Mouse (Mus musculus) erythroblast, adult 5-6 weeks (primary cell): ENCODE results near the gene Gnaq. TPM values are rescaled to one million over a fixed set of nuclear protein-coding genes. Genes with fewer than 3 reads are reported as not detected.

Experiments
- ATAC-seq: replicated peaks from 2 replicates; pipeline ENCODE4 v1.8.0; 2016; ENCODE audit warnings: moderate number of reproducible peaks, mild to moderate bottlenecking, moderate TSS enrichment, inconsistent platforms; ENCODE audit not compliant: poor library complexity, low FRiP score, severe bottlenecking
- total RNA-seq, 2 experiments: library from RNA; stranded (forward) in 1 of 2; stranded (reverse) in 1 of 2; fragments of 150-400 nt in 1 of 2; fragments of 200-764, 138-1000 nt in 1 of 2; gene quantifications; 2 replicates each; pipeline versions ENCODE4 v1.2.3 to v1.2.4; 2015 to 2017; ENCODE audit warnings: low replicate concordance in 2 of 2

Gene Gnaq
- total RNA-seq, 2 experiments from 2014 or later: 7.7 to 12.9 TPM

DNA sequence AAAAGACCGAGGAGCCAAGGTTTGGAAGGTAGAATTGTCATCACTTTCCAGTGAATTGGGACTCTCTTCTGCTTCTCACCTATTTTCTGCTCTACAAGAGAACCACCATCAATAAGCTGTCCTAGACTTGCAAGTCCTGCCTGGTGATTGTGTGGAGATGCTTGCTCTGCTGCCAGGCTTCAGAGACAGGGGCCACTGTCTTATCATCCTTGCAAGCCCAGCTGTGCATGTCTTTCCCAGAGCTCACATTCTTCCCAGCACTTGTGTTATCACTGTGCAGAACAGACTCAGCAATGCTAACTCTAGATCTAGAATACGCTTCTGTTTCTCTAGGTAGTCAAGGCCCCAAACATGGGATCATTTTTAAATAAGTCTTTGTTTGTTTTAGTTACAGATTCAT, 116.4 kb downstream of the Gnaq start:
- ATAC-seq: no peak

GRCm38 (mm10) chr19:16250921-16251320, 118.3 kb downstream of the Gnaq start:
- no peak for ATAC-seq

GRCm38 (mm10) chr19:16251819-16252218, 119.2 kb downstream of the Gnaq start:
- no peak for ATAC-seq

- no peak for ATAC-seq
Observed at GRCm38 (mm10) chr19:16252696-16253095, 120.1 kb downstream of the Gnaq start.

DNA sequence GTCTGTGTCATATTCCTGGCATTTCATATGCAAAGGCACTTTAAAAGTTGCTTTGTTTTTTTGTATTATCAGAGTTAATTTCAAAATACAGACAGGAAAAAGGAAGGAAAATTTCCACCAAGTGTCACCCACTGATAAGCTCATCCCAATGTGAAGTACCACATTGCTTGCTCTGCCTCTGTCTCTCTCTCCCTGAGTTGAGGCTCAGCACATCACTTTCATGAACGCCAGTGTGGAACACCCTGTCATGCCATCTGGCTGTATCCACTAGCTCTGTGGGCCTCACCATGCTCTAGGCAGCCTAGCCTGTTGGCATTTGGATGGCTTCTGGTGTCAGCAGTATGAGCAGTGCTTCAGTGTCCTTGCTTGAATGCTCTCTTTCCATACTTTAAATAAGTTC, 122.2 kb downstream of the Gnaq start:
- no peak for ATAC-seq

DNA sequence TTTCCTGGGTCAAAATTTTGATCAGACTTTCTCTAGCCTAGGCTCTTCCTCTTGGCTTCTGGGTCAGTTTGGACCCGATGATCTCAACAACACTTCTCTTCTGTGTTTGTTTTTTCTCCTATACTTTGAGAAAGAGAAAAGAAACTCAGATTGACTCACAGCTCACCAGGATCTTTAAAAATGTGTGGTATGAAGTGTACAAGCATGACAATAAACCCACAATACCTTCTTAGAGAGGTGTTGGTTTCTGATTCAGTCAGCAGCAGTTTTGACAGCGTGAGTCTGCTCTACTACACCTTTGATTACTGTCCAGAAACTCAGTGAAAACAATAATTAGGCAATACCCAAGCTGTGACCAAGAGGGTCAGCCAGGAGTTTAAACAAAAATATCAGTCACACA, 122.7 kb downstream of the Gnaq start:
- no peak for ATAC-seq

DNA sequence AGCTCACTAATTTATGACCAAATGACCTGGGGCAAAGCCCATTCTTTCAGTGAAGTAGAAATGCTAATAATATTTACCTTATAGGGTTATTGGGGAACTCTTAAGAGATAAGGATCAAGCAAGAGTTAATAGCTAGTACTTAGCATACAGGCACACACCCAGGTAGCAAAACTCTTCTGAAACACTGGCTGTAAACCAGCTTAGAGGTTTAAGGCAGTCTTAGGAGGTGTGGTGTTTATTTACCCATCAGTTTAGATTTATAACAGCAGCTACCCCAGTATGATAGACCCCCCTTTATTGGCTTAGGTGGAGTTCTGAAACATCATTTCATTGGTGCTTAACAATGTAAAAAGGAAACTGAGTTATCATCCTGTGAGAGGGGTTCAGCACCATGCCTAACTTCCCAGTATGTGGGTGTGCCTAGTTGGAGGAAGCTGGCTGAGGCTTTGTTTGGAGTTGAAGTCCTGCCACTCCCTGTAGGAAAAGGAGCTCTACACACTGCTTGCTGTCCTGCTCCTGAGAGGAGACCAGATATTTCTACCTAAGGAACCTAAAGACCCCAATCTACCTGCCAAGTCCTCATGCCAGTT, 126.2 kb downstream of the Gnaq start:
- ATAC-seq: no peak

- no peak for ATAC-seq
Observed at GRCm38 (mm10) chr19:16259786-16260434, 127.3 kb downstream of the Gnaq start.

DNA sequence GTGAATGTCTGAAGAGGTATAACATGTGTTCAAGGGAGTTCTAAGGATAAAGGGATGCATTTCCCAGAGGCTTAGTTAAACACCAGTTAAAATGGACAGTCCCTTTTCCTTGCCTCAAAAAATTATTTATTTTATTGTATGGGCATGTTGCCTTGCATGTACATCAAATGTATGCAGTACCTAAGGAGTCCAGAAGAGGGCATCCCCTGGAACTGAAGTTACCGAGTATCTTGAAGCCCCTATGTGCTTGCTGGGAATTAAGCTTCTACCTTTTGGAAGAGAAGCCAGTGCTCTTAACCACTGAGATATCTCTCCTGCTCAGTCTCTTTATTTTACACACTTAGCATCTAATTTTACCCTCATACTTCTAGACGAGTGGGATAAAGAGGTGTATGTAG, 127.8 kb downstream of the Gnaq start:
- peak; percentile 65; the same call in 1 of the 2 replicates for ATAC-seq

- no peak for ATAC-seq
Observed at GRCm38 (mm10) chr19:16260973-16261372, 128.3 kb downstream of the Gnaq start.

- no peak for ATAC-seq
Observed at GRCm38 (mm10) chr19:16261631-16262030, 129.0 kb downstream of the Gnaq start.

GRCm38 (mm10) chr19:16262340-16262739, 129.7 kb downstream of the Gnaq start:
- no peak for ATAC-seq

DNA sequence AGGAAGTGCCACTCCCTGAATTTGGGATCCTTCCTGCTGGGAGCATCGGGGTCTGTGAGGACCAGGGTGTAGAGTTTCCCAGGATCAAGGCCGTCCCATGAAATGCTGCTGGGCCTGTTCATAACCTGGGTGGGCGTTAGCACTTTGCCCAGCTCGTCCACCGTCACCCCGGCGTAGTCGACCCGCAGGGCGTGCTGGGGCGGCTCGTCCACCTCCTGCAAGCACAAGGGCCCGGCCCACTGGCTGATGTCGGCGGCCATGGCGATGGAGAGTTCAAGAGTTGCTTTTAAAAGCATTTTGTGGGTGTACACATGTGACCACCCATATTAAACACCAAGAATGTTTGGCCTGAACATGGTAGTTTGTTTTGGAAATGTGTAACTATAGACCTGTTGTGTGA, 134.7 kb downstream of the Gnaq start:
- ATAC-seq: peak; percentile 86

DNA sequence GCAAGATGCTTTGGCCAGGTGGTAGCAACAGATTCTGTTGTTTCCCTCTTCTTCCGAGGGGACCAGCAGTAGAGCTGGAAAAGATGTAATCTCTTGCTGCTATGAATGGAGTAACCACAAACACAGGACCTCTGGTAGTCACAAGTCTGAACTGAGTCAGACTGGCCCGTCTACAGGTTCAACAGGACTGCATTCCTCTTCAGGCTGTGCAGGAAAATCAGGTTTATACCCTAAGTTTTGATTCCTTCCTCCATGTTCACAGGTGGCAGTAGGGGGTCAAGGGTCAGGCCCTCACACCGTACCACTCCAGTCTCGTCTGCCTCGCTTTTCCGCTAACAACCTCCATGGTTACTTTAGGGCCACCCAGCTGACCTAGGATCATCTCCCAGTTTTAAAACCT, 137.6 kb downstream of the Gnaq start:
- no peak for ATAC-seq

DNA sequence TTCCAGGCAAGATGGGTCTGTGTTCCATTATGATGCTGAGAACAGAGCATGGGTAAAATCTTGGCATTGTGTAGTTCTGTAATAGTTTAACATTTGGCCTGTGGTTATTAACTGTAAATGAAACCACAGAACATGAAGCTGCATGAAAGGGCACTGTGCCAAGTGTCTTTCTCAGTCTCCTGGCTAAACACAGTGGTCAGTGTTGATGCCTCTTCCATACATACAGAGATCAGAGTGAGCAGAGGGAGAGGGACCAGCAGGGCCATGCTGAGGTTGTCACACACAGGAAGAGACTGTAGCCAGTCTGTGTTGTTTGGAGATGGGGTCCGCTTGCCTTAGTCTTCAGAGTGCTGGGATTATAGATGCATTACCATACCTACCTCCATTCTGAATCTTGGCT, 138.4 kb downstream of the Gnaq start:
- no peak for ATAC-seq

- no peak for ATAC-seq
Observed at GRCm38 (mm10) chr19:16273021-16273420, 140.4 kb downstream of the Gnaq start.

DNA sequence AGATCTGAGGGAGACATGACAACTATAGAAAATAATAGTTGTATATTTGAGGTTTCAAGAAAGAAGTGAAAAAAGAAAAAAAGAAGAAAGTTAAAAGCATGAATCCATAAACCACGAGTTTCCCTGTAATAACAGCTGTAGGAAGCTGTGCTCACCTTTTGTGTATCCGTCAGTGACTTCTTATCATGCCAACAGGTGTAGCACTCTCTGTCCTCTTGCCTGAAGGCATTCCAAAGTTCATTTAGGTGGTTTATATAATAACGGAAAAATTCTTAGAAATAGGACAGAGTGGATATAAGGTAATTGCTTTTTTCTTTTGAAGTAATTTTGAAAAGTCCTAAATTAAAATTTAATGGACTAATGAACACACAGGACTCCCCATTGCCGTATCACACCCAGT, 147.6 kb downstream of the Gnaq start:
- ATAC-seq: no peak

DNA sequence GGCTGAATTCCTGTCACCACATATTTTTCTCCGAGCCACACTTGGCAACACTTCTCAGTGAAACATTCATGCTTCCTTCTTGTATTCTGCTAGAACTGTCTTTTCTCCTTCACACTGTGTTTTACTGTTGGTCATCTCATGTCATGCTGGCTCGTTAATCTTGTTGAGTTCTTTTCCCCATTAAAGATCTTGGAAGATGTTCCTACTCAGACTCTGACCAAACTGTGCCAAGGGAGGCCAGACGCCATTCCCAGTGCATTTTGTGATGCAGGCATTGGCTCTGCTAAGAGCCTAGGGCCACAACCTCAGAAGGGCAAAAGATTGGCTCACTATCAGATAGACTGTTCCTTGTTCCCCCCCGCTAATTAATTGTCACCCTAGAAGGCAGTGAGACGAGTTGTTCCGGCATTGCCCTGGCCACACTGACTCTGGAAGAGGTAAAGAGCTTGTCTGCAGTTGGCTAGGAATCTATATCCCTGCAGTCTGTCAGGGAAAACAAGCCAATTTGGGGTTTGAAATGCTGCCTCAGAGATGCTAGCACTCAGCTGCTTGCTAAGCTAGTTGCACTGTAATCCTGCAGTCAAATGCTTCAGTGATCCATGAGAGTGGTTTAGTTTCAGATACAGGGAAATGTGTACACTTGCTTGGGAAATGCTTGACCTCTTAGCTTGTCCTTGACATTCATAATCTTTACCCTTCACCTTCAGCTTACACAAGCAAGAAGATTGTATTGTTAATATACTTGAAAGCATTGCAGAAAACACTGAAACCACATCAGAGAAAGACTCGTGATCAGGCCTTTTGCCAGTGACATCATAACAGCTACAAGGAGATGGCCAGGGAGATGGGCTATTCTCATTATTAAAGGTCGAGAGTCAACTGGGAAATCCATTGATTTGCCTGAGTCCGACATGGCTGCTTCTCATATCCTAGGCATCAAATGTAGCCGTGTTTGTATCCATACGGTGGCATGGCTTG, 152.7 kb downstream of the Gnaq start:
- ATAC-seq: no peak

- no peak for ATAC-seq
Observed at GRCm38 (mm10) chr19:16286451-16287175, 154.0 kb downstream of the Gnaq start.

GRCm38 (mm10) chr19:16287307-16287706, 154.7 kb downstream of the Gnaq start:
- ATAC-seq: no peak
